Mouse (Mus musculus): Measurements from ENCODE around the gene Met. TPM values are rescaled to one million over a fixed set of nuclear protein-coding genes. Genes with fewer than 3 reads are reported as not detected.

The Met gene
- total RNA-seq, 1 experiment from 2014 or later: 1.0 TPM

GRCm38 (mm10) chr6:17529490-17530269 lies 66.1 kb downstream of the Met start:
- no peak for ATAC-seq (replicated peaks; ENCODE audit: insufficient number of reproducible peaks, low FRiP score, low TSS enrichment, poor library complexity, severe bottlenecking)

- no peak for ATAC-seq (replicated peaks; ENCODE audit: insufficient number of reproducible peaks, low FRiP score, low TSS enrichment, poor library complexity, severe bottlenecking)
Measured at GRCm38 (mm10) chr6:17541615-17542014, 78.0 kb downstream of the Met start.

- ATAC-seq (replicated peaks; ENCODE audit: insufficient number of reproducible peaks, low FRiP score, low TSS enrichment, poor library complexity, severe bottlenecking): no peak
Measured at GRCm38 (mm10) chr6:17542383-17542782, 78.8 kb downstream of the Met start.

- ATAC-seq (replicated peaks; ENCODE audit: insufficient number of reproducible peaks, low FRiP score, low TSS enrichment, poor library complexity, severe bottlenecking): no peak
Measured at GRCm38 (mm10) chr6:17545480-17545879, 81.9 kb downstream of the Met start.

GRCm38 (mm10) chr6:17546341-17546740 lies 82.7 kb downstream of the Met start:
- no peak for ATAC-seq (replicated peaks; ENCODE audit: insufficient number of reproducible peaks, low FRiP score, low TSS enrichment, poor library complexity, severe bottlenecking)

GRCm38 (mm10) chr6:17546825-17547224 lies 83.2 kb downstream of the Met start:
- ATAC-seq (replicated peaks; ENCODE audit: insufficient number of reproducible peaks, low FRiP score, low TSS enrichment, poor library complexity, severe bottlenecking): no peak

- ATAC-seq (replicated peaks; ENCODE audit: insufficient number of reproducible peaks, low FRiP score, low TSS enrichment, poor library complexity, severe bottlenecking): no peak
Measured at GRCm38 (mm10) chr6:17548786-17549185, 85.2 kb downstream of the Met start.

GRCm38 (mm10) chr6:17549645-17550044 lies 86.0 kb downstream of the Met start:
- no peak for ATAC-seq (replicated peaks; ENCODE audit: insufficient number of reproducible peaks, low FRiP score, low TSS enrichment, poor library complexity, severe bottlenecking)

GRCm38 (mm10) chr6:17554263-17554662 lies 90.7 kb downstream of the Met start:
- no peak for ATAC-seq (replicated peaks; ENCODE audit: insufficient number of reproducible peaks, low FRiP score, low TSS enrichment, poor library complexity, severe bottlenecking)

GRCm38 (mm10) chr6:17554757-17555156 lies 91.2 kb downstream of the Met start:
- ATAC-seq (replicated peaks; ENCODE audit: insufficient number of reproducible peaks, low FRiP score, low TSS enrichment, poor library complexity, severe bottlenecking): no peak

GRCm38 (mm10) chr6:17555719-17556118 lies 92.1 kb downstream of the Met start:
- no peak for ATAC-seq (replicated peaks; ENCODE audit: insufficient number of reproducible peaks, low FRiP score, low TSS enrichment, poor library complexity, severe bottlenecking)

- no peak for ATAC-seq (replicated peaks; ENCODE audit: insufficient number of reproducible peaks, low FRiP score, low TSS enrichment, poor library complexity, severe bottlenecking)
Measured at GRCm38 (mm10) chr6:17559657-17560056, 96.1 kb downstream of the Met start.

- no peak for ATAC-seq (replicated peaks; ENCODE audit: insufficient number of reproducible peaks, low FRiP score, low TSS enrichment, poor library complexity, severe bottlenecking)
Measured at GRCm38 (mm10) chr6:17561347-17561746, 97.7 kb downstream of the Met start.

GRCm38 (mm10) chr6:17561886-17562285 lies 98.3 kb downstream of the Met start:
- no peak for ATAC-seq (replicated peaks; ENCODE audit: insufficient number of reproducible peaks, low FRiP score, low TSS enrichment, poor library complexity, severe bottlenecking)

- ATAC-seq (replicated peaks; ENCODE audit: insufficient number of reproducible peaks, low FRiP score, low TSS enrichment, poor library complexity, severe bottlenecking): no peak
Measured at GRCm38 (mm10) chr6:17562472-17563088, 99.0 kb downstream of the Met start.

- no peak for ATAC-seq (replicated peaks; ENCODE audit: insufficient number of reproducible peaks, low FRiP score, low TSS enrichment, poor library complexity, severe bottlenecking)
Measured at GRCm38 (mm10) chr6:17568702-17569352, 105.2 kb downstream of the Met start.

GRCm38 (mm10) chr6:17573227-17573626 lies 109.6 kb downstream of the Met start:
- ATAC-seq (replicated peaks; ENCODE audit: insufficient number of reproducible peaks, low FRiP score, low TSS enrichment, poor library complexity, severe bottlenecking): no peak

GRCm38 (mm10) chr6:17573732-17574131 lies 110.1 kb downstream of the Met start:
- ATAC-seq (replicated peaks; ENCODE audit: insufficient number of reproducible peaks, low FRiP score, low TSS enrichment, poor library complexity, severe bottlenecking): no peak

GRCm38 (mm10) chr6:17578092-17578760 lies 114.6 kb downstream of the Met start:
- no peak for ATAC-seq (replicated peaks; ENCODE audit: insufficient number of reproducible peaks, low FRiP score, low TSS enrichment, poor library complexity, severe bottlenecking)

All from monocyte, adult 5-6 weeks (primary cell).